Mouse (Mus musculus) C2C12 (cell line): ENCODE measurements around the gene Slc1a3. TPM values are rescaled to one million over a fixed set of nuclear protein-coding genes. Genes with fewer than 3 reads are reported as not detected.

Experiments
- H3K27me3 ChIP-seq: one replicate; pipeline ENCODE4 v1.6.1; 2011; ENCODE audit not compliant: control insufficient read depth, insufficient read depth, insufficient read length
- H3K36me3 ChIP-seq: one replicate; pipeline ENCODE4 v1.6.1; 2011; ENCODE audit not compliant: control insufficient read depth, insufficient read depth
- H3K4me3 ChIP-seq: one replicate; pipeline ENCODE4 v1.5.1; 2011; ENCODE audit warnings: mild to moderate bottlenecking, control low read depth; ENCODE audit not compliant: poor library complexity, insufficient read depth, severe bottlenecking
- H3K79me2 ChIP-seq: one replicate; pipeline ENCODE4 v1.6.1; 2011; ENCODE audit not compliant: control insufficient read depth, insufficient read depth
- H3K79me3 ChIP-seq: one replicate; pipeline ENCODE4 v1.6.1; 2011; ENCODE audit warnings: low read depth, control low read depth
- H3ac ChIP-seq: one replicate; pipeline ENCODE3; 2011; ENCODE audit warnings: low read depth; ENCODE audit not compliant: control insufficient read depth, insufficient read length
- CEBPB ChIP-seq: IDR thresholded peaks from one replicate; pipeline ENCODE4 v1.6.1; 2011; ENCODE audit warnings: low read depth, mild to moderate bottlenecking, control low read depth, moderate library complexity
- CTCF ChIP-seq: IDR thresholded peaks from one replicate; pipeline ENCODE4 v1.5.1; 2011; ENCODE audit not compliant: control insufficient read depth, insufficient read depth, insufficient read length
- FOSL1 ChIP-seq: IDR thresholded peaks from one replicate; pipeline ENCODE4 v1.8.0; 2011; ENCODE audit warnings: mild to moderate bottlenecking, low read length; ENCODE audit not compliant: poor library complexity, insufficient read depth, severe bottlenecking
- MAX ChIP-seq: IDR thresholded peaks from one replicate; pipeline ENCODE4 v1.6.1; 2011; ENCODE audit warnings: mild to moderate bottlenecking, control low read depth
- MYOD1 ChIP-seq: IDR thresholded peaks from one replicate; pipeline ENCODE4 v1.6.1; 2011; ENCODE audit warnings: low read depth; ENCODE audit not compliant: control insufficient read depth, insufficient read length
- MYOG ChIP-seq: IDR thresholded peaks from one replicate; pipeline ENCODE4 v1.6.1; 2011; ENCODE audit not compliant: control insufficient read depth, insufficient read length; ENCODE audit errors: extremely low read depth
- USF1 ChIP-seq: IDR thresholded peaks from one replicate; pipeline ENCODE4 v1.6.1; 2011; ENCODE audit warnings: low read depth, mild to moderate bottlenecking, control low read depth, moderate library complexity
- long read RNA-seq, 2 experiments: library from polyadenylated mRNA; unstranded; transcript quantifications; one replicate each; pipeline ENCODE4 v2.0.0; 2019 to 2020
- polyA plus RNA-seq: library from polyadenylated mRNA; unstranded; fragments of >200 nt; fragmentation: generic; extraction: Trizol; gene quantifications from one replicate; pipeline ENCODE4 v1.2.1, GENCODE M21; 2012; ENCODE audit warnings: missing spikeins

Slc1a3 gene
- polyA plus RNA-seq: 3.8 TPM
- long read RNA-seq, experiment 1, full-length matches to known transcripts: 15 of 31 reads
- long read RNA-seq, experiment 1, partial matches to known transcripts: 2 of 31 reads
- long read RNA-seq, experiment 1, other reads (novel, unspliced or antisense): 14 of 31 reads
- long read RNA-seq, experiment 2, full-length matches to known transcripts: 24 of 33 reads
- long read RNA-seq, experiment 2, partial matches to known transcripts: 1 of 33 reads
- long read RNA-seq, experiment 2, other reads (novel, unspliced or antisense): 8 of 33 reads

DNA sequence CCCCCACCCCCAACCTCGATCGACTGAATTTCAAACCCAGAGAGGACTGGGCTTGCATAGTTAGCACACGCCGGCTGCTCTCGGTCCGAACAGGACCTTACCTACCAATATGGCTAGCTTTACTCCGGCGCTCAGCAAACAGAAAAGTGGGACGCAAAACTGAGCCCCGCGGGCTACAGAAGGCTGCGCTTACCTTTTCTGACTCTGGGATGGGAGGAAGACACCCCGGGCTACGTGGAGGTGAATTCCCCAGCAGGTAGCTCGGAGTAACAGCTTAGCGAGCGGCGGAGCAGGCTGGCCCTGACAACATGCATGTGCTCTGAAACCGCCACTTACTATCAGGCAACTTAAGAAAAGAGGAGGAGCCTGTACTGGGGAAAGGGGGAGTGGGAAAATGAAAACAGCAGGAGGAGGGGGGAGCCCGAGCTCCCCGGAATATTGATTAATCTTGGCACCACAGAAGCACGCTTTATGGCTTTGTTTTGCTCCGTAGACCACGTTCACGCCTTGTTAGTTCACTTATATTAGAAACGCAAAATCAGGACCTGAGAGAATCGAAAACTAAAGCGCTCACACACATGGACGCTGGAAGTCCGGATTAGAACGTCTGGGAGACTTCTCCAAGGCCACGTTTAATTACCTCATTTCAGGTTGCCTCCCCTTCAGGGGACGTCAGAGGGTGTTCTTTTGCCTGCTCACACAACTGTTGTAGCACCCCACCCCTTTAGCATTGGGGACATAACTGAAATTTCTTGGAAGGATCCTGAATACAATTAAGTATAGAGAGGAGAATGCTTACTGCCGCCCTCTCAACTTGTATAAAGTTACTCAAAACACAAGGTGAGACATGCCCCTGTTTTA, at the start of gene Slc1a3:
Slc1a3 (minus strand) TSS at position 619 of the 861 bp plus-strand sequence.
- Histone ChIP-seq H3K4me3 (no peak within 1 kb of the TSS), H3K36me3 (no peaks in the 10 kb centered on the region), H3K79me2 (no peaks in the 10 kb centered on the region), H3K79me3 (no peaks in the 10 kb centered on the region), H3K27me3 (no peaks in the 10 kb centered on the region), H3ac (peak within 1 kb of the TSS; percentile 40)
- TF ChIP-seq MAX: no peak
- TF ChIP-seq MYOD1: no peak

- H3K79me3 ChIP-seq: no peaks in the 10 kb centered on the region
- no peaks in the 10 kb centered on the region for H3K79me2 ChIP-seq
- H3K36me3 ChIP-seq: no peaks in the 10 kb centered on the region
- no peak overlapping the region for H3K4me3 ChIP-seq
- H3K27me3 ChIP-seq: no peaks in the 10 kb centered on the region
- no peak overlapping the region for H3ac ChIP-seq
- TF ChIP-seq CTCF (no peak), MYOD1 (peak; percentile 5)
Observed at GRCm38 (mm10) chr15:8759026-8759425, 48.5 kb upstream of the Slc1a3 start.

DNA sequence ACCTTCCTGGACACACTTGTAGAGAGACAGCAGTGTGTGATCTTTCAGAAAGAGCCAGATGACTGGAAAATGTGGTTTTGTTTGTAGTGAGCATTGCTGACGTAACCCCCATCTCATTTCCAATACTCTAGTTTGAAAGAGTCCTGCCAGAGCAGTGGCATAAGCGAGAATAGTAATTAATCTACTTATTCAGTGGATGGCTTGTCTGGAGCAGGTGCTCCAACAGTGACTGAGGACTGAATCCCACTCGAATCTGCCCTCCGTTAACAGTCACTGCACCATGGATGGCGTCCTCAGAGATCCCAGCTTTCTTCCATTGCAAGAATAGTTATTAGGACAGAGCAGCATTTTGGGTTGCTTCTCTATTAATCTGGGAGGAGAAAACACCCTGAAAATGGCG, 45.9 kb upstream of the Slc1a3 start:
- no peaks in the 10 kb centered on the region for H3K79me2 ChIP-seq
- H3K79me3 ChIP-seq: no peaks in the 10 kb centered on the region
- no peak overlapping the region for H3ac ChIP-seq
- TF ChIP-seq MAX (no peak), CEBPB (no peak), MYOG (no peak), USF1 (no peak), CTCF (no peak), FOSL1 (no peak), MYOD1 (no peak)
- H3K27me3 ChIP-seq: no peaks in the 10 kb centered on the region
- H3K36me3 ChIP-seq: no peaks in the 10 kb centered on the region
- no peak overlapping the region for H3K4me3 ChIP-seq

GRCm38 (mm10) chr15:8749762-8750161, 39.2 kb upstream of the Slc1a3 start:
- H3ac ChIP-seq: no peak overlapping the region
- H3K4me3 ChIP-seq: no peak overlapping the region
- no peaks in the 10 kb centered on the region for H3K79me2 ChIP-seq

DNA sequence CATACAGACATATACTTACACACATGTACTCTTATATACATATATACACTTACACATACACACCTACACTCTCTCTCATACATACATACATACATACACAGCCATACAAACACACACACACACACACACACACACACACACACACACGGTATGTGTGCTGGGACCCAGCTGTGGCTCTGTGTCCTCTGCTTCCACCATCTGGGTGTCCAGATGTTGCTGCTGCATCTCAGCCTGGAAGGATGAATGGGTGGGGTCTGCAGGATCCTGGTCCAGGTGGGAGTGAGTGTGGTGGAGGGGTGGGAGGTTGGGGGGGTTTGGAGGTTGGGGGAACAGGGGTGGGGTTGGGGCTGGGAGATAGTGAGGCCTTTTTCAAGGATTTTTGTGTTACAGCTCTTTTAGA, 38.2 kb upstream of the Slc1a3 start:
- H3K27me3 ChIP-seq: no peaks in the 10 kb centered on the region
- no peaks in the 10 kb centered on the region for H3K79me2 ChIP-seq
- no peak overlapping the region for H3ac ChIP-seq
- H3K36me3 ChIP-seq: no peaks in the 10 kb centered on the region
- H3K79me3 ChIP-seq: no peaks in the 10 kb centered on the region
- TF ChIP-seq USF1: no peak
- no peak for TF ChIP-seq FOSL1
- TF ChIP-seq MAX: no peak
- no peak for TF ChIP-seq CEBPB
- TF ChIP-seq MYOG: no peak
- TF ChIP-seq MYOD1: no peak
- TF ChIP-seq CTCF: no peak
- H3K4me3 ChIP-seq: no peak overlapping the region

More at GRCm38 (mm10) chr15:8749762-8750161, 39.2 kb upstream of the Slc1a3 start:
- Histone ChIP-seq H3K36me3 (no peaks in the 10 kb centered on the region), H3K27me3 (no peaks in the 10 kb centered on the region), H3K79me3 (no peaks in the 10 kb centered on the region)
- TF ChIP-seq MAX: no peak
- no peak for TF ChIP-seq FOSL1
- TF ChIP-seq CEBPB: no peak
- no peak for TF ChIP-seq USF1
- TF ChIP-seq CTCF: no peak
- no peak for TF ChIP-seq MYOG
- no peak for TF ChIP-seq MYOD1
